Mouse (Mus musculus): ENCODE data around the gene Polr2a. TPM values are rescaled to one million over a fixed set of nuclear protein-coding genes. Genes with fewer than 3 reads are reported as not detected.

Gene Polr2a
- polyA plus RNA-seq, 1 experiment from 2014 or later, result 30.7 TPM

DNA sequence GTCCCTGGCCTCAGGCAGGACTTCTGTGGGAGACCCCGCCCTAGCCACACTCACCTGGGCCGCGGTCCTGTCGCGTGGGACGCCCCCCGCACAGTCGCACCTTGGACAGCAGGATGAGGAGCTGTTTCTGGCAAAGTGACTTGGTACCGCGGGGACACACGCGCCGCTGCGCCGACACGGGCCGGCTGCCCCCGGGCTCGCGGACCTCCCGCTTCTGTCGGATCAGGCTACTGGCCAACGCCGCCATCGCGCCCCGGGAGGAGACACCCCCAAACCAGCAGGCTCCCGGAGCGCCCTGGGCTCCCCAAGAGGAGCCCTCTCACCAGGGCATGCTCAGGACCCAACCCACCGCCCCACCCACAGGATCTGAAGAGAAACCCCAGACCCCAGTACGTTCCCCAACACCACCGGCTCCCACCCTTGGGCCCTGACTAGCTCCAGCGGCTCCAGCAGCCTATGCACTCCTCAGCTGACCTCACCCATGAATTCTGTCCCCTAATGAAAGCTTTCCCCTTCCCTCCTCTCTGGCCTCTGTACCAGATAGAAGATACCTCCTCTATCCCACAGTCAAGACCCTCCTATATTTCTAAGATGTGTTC lies 43.0 kb upstream of the Polr2a start, which contains the start of gene Fgf11:
Fgf11 (minus strand) TSS at position 479 of the 599 bp plus-strand sequence.
- Histone ChIP-seq H3K9ac (replicated peaks; ENCODE audit: low read length) (peak within 1 kb of the TSS; percentile 62), H3K4me2 (ENCODE audit: low read length) (peak within 1 kb of the TSS; percentile 97), H3K9me3 (ENCODE audit: control insufficient read depth, low read length) (no peaks in the 10 kb centered on the region), H3K27me3 (ENCODE audit: control insufficient read depth, insufficient read depth, low read length) (peaks cover 30% of the 10 kb centered on the region), H3K27ac (replicated peaks; ENCODE audit: low read depth, low read length) (peak within 1 kb of the TSS; percentile 95), H3K4me1 (ENCODE audit: control insufficient read depth, insufficient read depth, low read length) (peaks cover 49% of the 10 kb centered on the region), H3K36me3 (ENCODE audit: control insufficient read depth, insufficient read depth, low read length) (no peaks in the 10 kb centered on the region), H3K4me3 (replicated peaks; ENCODE audit: low read depth, low read length) (peak within 1 kb of the TSS; percentile 59)
- no peak for ATAC-seq (ENCODE audit: low FRiP score, low TSS enrichment)
- WGBS, result under 1% methylated on average over 33 of the region's 33 CpGs
- DNase-seq, result peak; percentile 26

DNA sequence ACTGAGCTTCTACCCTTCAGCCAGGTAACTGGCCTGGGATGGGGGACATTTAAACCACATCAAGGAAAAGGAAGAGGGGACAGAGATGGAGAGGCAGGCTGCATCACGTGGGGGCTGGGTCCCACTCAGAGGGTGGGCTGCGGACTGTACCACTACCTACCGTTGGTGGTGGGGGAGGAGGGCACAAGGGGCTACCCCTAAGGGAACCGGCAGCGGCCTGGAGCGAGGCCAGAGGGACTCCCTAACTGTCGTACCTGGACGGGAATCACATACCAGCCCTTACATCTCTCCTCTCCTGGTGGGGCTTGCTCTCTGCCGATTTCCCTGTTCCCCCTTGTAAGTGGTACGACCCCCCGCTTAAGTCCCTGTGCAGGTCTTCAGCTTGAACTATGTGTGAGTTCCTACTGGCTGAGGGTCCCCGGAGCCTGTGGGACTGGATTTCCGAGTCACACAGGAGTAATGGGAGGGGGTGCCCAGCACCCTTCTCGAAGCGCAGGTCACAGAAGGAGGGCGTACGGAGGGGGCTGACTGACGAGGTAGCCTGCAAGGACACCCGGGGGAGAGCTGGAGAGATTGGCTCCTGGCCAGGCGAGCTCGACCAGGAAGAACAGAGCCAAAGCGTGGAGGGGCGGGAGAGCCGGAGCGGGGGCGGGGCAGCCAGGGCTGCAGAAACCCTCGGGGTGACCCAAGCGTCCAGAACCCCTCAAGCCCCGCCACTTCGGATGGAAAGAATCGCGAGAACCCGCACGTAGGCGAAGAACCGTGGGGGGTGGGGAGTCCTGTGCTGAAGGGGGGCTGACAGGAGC lies 42.2 kb upstream of the Polr2a start:
- WGBS, result 1% methylated on average over 36 of the region's 36 CpGs
- H3K27me3 ChIP-seq (ENCODE audit: control insufficient read depth, insufficient read depth, low read length), result peaks cover 31% of the 10 kb centered on the region
- peak overlapping the region; percentile 95 for H3K27ac ChIP-seq (replicated peaks; ENCODE audit: low read depth, low read length)
- peak overlapping the region; percentile 62 for H3K9ac ChIP-seq (replicated peaks; ENCODE audit: low read length)
- no peaks in the 10 kb centered on the region for H3K9me3 ChIP-seq (ENCODE audit: control insufficient read depth, low read length)
- peak; percentile 90 for DNase-seq
- no peaks in the 10 kb centered on the region for H3K36me3 ChIP-seq (ENCODE audit: control insufficient read depth, insufficient read depth, low read length)
- peak overlapping the region; percentile 97 for H3K4me2 ChIP-seq (ENCODE audit: low read length)
- peak; percentile 82 for ATAC-seq (ENCODE audit: low FRiP score, low TSS enrichment)
- peak overlapping the region; percentile 59 for H3K4me3 ChIP-seq (replicated peaks; ENCODE audit: low read depth, low read length)
- peaks cover 51% of the 10 kb centered on the region for H3K4me1 ChIP-seq (ENCODE audit: control insufficient read depth, insufficient read depth, low read length)

DNA sequence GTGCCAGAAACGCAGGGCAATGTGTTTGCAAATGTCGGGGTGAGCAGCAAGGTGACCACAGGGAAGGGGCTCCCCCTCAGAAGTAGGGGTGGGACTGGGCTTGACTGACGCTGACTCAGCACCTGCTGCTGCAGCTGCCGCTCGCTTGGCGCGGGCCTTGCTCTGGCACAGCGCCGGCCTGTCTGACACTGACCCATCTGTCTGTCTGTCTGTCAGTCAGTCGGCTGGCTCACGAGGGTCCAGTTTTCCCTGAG lies 41.6 kb upstream of the Polr2a start:
- H3K27me3 ChIP-seq (ENCODE audit: control insufficient read depth, insufficient read depth, low read length), result peaks cover 27% of the 10 kb centered on the region
- H3K9me3 ChIP-seq (ENCODE audit: control insufficient read depth, low read length), result no peaks in the 10 kb centered on the region
- peak overlapping the region; percentile 97 for H3K4me2 ChIP-seq (ENCODE audit: low read length)
- WGBS, result 0% methylated on average over 11 of the region's 11 CpGs
- peak; percentile 44 for ATAC-seq (ENCODE audit: low FRiP score, low TSS enrichment)
- H3K9ac ChIP-seq (replicated peaks; ENCODE audit: low read length), result peak overlapping the region; percentile 62
- H3K4me1 ChIP-seq (ENCODE audit: control insufficient read depth, insufficient read depth, low read length), result peaks cover 56% of the 10 kb centered on the region
- H3K4me3 ChIP-seq (replicated peaks; ENCODE audit: low read depth, low read length), result peak overlapping the region; percentile 59
- no peak for DNase-seq
- peak overlapping the region; percentile 95 for H3K27ac ChIP-seq (replicated peaks; ENCODE audit: low read depth, low read length)
- no peaks in the 10 kb centered on the region for H3K36me3 ChIP-seq (ENCODE audit: control insufficient read depth, insufficient read depth, low read length)

DNA sequence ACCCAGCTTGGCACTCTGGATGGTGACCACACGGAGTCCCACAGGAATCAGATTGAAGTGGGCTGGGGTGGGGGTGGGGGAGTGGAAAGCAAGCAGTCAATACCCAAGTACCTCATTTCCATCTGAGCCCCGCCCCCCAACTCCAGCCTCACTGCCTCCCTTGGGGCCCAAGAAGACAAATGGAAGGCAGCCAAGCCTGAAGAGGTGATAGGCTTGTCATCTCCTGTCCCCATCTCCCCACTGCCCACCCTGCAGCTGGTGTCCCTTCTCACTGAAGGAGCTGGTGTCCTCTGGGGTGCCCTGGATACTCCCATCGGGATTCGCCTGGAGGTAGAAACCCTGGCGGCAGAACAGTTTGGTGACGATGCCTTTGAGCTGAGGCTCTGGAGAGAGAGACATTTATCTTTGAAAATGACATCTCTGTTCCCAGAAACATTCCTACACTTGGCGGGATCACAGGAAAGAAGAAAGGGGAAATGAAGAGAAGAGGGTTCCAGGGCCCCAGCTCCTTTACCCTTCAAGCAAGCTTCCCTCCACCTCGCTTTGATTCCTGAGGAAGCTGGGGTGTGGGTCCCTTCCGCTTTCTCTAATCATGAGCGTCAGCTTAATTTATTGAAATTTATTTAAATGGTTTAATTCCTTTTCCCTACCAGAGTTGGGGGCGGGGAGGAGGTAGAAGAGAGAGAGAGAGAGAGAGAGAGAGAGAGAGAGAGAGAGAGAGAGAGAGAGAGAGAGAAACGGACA lies 41.1 kb upstream of the Polr2a start:
- Histone ChIP-seq H3K4me3 (replicated peaks; ENCODE audit: low read depth, low read length) (peak overlapping the region; percentile 59), H3K4me2 (ENCODE audit: low read length) (peak overlapping the region; percentile 97), H3K9me3 (ENCODE audit: control insufficient read depth, low read length) (no peaks in the 10 kb centered on the region), H3K4me1 (ENCODE audit: control insufficient read depth, insufficient read depth, low read length) (peaks cover 55% of the 10 kb centered on the region), H3K9ac (replicated peaks; ENCODE audit: low read length) (peak overlapping the region; percentile 62), H3K27me3 (ENCODE audit: control insufficient read depth, insufficient read depth, low read length) (peaks cover 22% of the 10 kb centered on the region; the same call in 1 of the 2 replicates), H3K36me3 (ENCODE audit: control insufficient read depth, insufficient read depth, low read length) (no peaks in the 10 kb centered on the region), H3K27ac (replicated peaks; ENCODE audit: low read depth, low read length) (peak overlapping the region; percentile 95)
- ATAC-seq (ENCODE audit: low FRiP score, low TSS enrichment) (no peak), DNase-seq (peak; percentile 69)
- 9% methylated on average over 12 of the region's 12 CpGs for WGBS

DNA sequence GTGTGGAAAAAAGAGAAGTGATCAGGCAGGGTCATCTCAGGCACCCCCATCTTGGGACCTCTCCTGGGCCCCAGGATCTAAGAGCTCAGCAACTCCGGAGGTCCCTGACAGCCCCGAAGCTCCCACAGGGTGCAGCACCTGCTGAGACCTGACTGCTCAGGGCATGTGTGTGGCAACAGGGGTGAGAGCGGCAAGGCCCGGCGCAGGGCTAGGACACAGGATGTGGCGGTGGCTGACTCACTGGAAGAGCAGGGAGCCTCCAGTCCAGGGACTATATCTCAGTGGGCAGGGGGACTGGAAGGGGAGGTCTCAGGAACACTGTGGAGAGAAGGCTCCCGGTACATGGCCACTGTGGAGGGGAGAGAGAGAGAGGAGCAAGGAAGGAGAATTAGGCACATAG lies 39.5 kb upstream of the Polr2a start:
- H3K4me3 ChIP-seq (replicated peaks; ENCODE audit: low read depth, low read length), result no peak overlapping the region
- peaks cover 16% of the 10 kb centered on the region; the same call in 1 of the 2 replicates for H3K27me3 ChIP-seq (ENCODE audit: control insufficient read depth, insufficient read depth, low read length)
- no peaks in the 10 kb centered on the region for H3K36me3 ChIP-seq (ENCODE audit: control insufficient read depth, insufficient read depth, low read length)
- no peak overlapping the region for H3K27ac ChIP-seq (replicated peaks; ENCODE audit: low read depth, low read length)
- H3K9ac ChIP-seq (replicated peaks; ENCODE audit: low read length), result no peak overlapping the region
- no peaks in the 10 kb centered on the region for H3K9me3 ChIP-seq (ENCODE audit: control insufficient read depth, low read length)
- DNase-seq, result no peak
- ATAC-seq (ENCODE audit: low FRiP score, low TSS enrichment), result no peak
- H3K4me1 ChIP-seq (ENCODE audit: control insufficient read depth, insufficient read depth, low read length), result peaks cover 39% of the 10 kb centered on the region
- no peak overlapping the region for H3K4me2 ChIP-seq (ENCODE audit: low read length)
- 76% methylated on average over 7 of the region's 7 CpGs for WGBS

DNA sequence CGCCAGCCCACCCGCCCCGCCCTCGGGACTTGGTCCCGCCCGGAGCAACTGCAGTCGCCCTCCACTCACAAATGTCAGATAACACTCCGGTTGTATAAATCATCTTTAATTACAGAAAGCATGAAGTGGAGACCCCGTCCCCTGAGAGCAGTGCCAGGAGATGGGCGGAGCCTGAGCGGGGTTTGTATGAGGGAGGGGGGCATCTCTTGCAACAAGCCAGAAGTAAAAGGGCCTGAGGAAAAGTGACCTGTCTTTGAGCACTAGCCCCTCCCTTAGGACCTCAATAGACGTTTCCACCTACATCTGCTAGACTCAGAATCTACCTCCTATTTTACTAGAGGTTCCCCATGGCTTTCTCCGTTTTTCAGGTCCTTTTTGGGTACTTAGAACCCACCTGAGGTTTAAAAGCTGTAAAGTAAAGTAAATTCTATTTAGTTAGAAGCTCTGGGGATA lies 37.6 kb upstream of the Polr2a start:
- peak overlapping the region; percentile 68 for H3K4me2 ChIP-seq (ENCODE audit: low read length)
- H3K27me3 ChIP-seq (ENCODE audit: control insufficient read depth, insufficient read depth, low read length), result peaks cover 16% of the 10 kb centered on the region; the same call in 1 of the 2 replicates
- H3K4me3 ChIP-seq (replicated peaks; ENCODE audit: low read depth, low read length), result peak overlapping the region; percentile 32
- 5% methylated on average over 13 of the region's 13 CpGs for WGBS
- peaks cover 20% of the 10 kb centered on the region for H3K4me1 ChIP-seq (ENCODE audit: control insufficient read depth, insufficient read depth, low read length)
- no peaks in the 10 kb centered on the region for H3K9me3 ChIP-seq (ENCODE audit: control insufficient read depth, low read length)
- no peak for ATAC-seq (ENCODE audit: low FRiP score, low TSS enrichment)
- DNase-seq, result no peak
- no peak overlapping the region for H3K9ac ChIP-seq (replicated peaks; ENCODE audit: low read length)
- H3K36me3 ChIP-seq (ENCODE audit: control insufficient read depth, insufficient read depth, low read length), result no peaks in the 10 kb centered on the region
- H3K27ac ChIP-seq (replicated peaks; ENCODE audit: low read depth, low read length), result no peak overlapping the region

DNA sequence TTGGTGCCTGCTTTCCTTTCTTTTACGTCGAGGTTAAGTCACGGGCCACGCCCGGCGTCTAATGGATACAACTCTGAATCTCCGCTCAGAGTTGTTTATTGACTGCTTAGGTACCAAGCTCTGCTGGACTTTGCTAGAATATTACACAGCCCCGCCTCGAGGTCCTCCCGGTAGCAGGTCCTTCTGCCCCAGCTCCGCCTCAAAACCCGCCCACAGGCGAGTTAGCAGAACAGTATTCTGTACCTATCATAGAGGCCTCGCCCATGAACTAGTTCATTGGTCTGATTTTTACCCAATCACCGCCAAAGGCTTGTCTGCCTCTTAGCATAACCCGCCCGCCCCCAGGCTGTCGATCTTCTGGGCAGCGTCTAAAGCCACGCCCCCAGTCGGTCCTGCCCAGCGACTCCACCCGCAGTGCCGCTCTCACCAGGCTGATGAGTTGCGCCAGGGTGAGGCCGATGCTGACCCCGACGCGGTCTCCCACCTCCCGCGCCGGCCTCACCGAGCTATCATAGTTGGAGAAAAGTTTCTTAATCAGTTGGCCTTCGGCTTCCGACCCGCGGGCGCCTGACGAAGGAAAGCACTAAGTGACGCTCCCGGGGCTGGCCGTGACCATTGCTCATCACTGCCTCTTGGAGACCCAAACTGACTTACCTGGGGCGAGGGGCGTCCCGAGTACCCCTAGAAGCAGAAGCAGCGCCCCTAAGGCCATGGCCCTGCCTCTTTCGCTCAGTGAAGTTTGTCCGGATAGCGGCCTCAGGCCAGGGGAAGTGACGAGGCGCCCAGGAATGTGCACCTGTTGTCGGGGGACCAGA lies 36.9 kb upstream of the Polr2a start, which contains the start of gene Chrnb1:
Chrnb1 (minus strand) TSS at position 776 of the 815 bp plus-strand sequence.
- Histone ChIP-seq H3K9ac (replicated peaks; ENCODE audit: low read length) (peak within 1 kb of the TSS; percentile 23; the same call in 1 of the 2 replicates), H3K4me3 (replicated peaks; ENCODE audit: low read depth, low read length) (peak within 1 kb of the TSS; percentile 32), H3K27ac (replicated peaks; ENCODE audit: low read depth, low read length) (no peak within 1 kb of the TSS), H3K36me3 (ENCODE audit: control insufficient read depth, insufficient read depth, low read length) (no peaks in the 10 kb centered on the region), H3K4me2 (ENCODE audit: low read length) (peak within 1 kb of the TSS; percentile 68), H3K9me3 (ENCODE audit: control insufficient read depth, low read length) (no peaks in the 10 kb centered on the region), H3K4me1 (ENCODE audit: control insufficient read depth, insufficient read depth, low read length) (peaks cover 19% of the 10 kb centered on the region), H3K27me3 (ENCODE audit: control insufficient read depth, insufficient read depth, low read length) (peaks cover 16% of the 10 kb centered on the region; the same call in 1 of the 2 replicates)
- peak; percentile 90 for DNase-seq
- WGBS, result 2% methylated on average over 52 of the region's 52 CpGs
- peak; percentile 90 for ATAC-seq (ENCODE audit: low FRiP score, low TSS enrichment)

DNA sequence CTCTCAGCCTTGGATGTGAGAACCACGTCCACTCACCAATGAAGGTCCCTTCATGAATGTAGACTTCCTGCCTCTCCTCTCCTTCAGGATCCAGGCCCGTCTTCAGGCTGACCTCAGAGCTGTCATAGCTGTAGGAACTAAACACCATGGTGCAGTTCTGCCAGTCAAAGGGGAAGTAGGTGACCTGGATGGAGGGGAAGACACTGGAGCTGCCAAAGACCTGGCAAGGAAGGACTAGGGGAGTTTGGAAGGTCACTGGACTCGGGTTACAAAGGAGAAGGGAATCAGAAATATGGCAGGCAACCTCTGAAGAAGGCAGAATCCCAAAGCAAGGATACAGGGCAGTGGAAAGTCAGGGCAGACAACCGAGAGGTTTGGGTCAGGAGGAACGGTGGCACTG lies 35.0 kb upstream of the Polr2a start:
- DNase-seq, result no peak
- WGBS, result 65% methylated on average over 5 of the region's 5 CpGs

More for the DNA sequence above, 35.0 kb upstream of the Polr2a start:
- no peak overlapping the region for H3K4me3 ChIP-seq (replicated peaks; ENCODE audit: low read depth, low read length)
- H3K36me3 ChIP-seq (ENCODE audit: control insufficient read depth, insufficient read depth, low read length), result no peaks in the 10 kb centered on the region
- peaks cover 16% of the 10 kb centered on the region; the same call in 1 of the 2 replicates for H3K27me3 ChIP-seq (ENCODE audit: control insufficient read depth, insufficient read depth, low read length)
- no peaks in the 10 kb centered on the region for H3K9me3 ChIP-seq (ENCODE audit: control insufficient read depth, low read length)
- H3K27ac ChIP-seq (replicated peaks; ENCODE audit: low read depth, low read length), result no peak overlapping the region
- H3K9ac ChIP-seq (replicated peaks; ENCODE audit: low read length), result no peak overlapping the region
- no peak overlapping the region for H3K4me2 ChIP-seq (ENCODE audit: low read length)
- ATAC-seq (ENCODE audit: low FRiP score, low TSS enrichment), result no peak
- H3K4me1 ChIP-seq (ENCODE audit: control insufficient read depth, insufficient read depth, low read length), result peaks cover 9% of the 10 kb centered on the region; the same call in 1 of the 2 replicates

Data from midbrain, embryonic 14.5 days (tissue).